Mouse (Mus musculus): ENCODE measurements around the gene Fuz.

DNA sequence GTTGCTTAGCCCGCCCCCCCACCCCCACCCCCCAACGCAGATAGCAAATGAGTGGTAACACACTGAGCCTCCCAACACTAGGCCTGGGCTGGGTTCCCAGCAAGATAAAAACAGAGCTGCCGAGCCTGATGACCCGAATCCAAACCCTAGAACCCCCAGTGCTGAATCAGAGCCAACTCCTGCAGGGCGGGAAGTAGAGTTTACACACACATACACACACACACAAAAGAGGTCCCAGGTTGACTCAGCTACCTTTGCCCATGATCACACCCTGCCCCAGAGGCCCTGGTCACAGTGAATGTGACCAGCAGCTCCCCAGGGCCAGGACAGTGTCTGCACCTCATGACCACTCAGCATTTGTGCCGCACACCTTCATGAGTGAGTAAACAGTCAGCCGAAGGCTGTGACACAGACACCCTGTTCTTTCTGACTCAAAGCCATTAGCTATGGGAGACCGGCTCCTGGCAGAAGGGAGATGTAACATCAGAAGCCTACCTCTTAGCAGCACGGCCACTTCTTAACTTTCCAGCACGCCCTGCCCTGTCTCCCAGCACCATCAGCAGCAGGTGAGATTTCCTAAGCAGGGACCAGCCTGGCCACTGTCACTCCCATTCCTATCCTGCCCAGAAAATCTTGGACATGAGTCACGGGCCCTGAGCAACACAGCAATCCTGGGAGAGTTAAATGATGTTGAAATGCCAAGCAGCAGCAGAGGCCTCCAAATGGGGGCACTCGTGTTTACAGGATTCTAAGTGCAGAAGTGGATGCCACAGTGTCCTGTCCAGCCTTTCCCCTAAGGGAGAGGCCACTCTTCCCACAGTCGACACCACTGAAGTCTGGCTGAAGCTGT lies 7.4 kb upstream of the Fuz start:
- TF ChIP-seq CTCF (IDR thresholded peaks at IDR 0.05; ENCODE audit: extremely low read depth, insufficient read depth, low read length) (no peak), POLR2A (IDR thresholded peaks at IDR 0.05; ENCODE audit: extremely low read depth, insufficient read depth, low read length) (no peak)

Measured in cortical plate, adult 2 months (tissue).